Mouse (Mus musculus): Measurements from ENCODE around the gene Khdc1a.

Khdc1a gene

DNA sequence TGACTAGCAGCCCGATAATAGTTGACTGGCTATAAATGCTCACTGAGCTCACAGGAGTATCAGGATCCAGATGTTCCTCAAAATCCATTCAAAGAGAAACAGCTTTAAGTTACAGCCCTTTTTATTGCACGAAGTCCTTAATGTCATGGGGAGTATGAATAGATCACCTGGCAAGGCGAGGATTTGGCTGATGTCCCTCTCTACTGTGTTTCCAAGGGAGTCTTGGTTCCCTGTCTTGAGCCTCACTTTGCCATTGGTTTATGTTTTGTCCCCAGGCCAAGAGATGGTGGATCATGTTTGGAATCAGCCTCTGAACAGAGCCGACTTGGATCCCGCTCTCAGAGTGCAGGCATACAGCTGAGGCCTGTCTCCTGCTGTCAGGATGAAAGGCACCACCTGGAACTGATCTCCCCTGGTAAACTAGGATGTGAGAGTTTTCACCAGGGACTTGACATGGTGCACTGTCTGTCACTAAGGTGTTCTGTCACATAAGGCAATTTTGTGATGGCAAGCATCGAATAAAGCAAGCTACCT, 41.8 kb downstream of the Khdc1a start:
- no peak for DNase-seq (ENCODE audit: low spot score in 2 of 2)

Data from urinary bladder, postnatal 4 days (tissue).